Mouse (Mus musculus) heart, embryonic 14.5 days (tissue): Measurements from ENCODE around the gene Shisal2a. TPM values are rescaled to one million over a fixed set of nuclear protein-coding genes. Genes with fewer than 3 reads are reported as not detected.

ENCODE experiments used
- ATAC-seq: fragments of 200-750 bp; cut with Nextera tagmentation; 2 replicates; pipeline ENCODE4 v1.8.0; 2017; ENCODE audit warnings: low read depth, moderate TSS enrichment; ENCODE audit not compliant: insufficient number of reproducible peaks, insufficient read depth, low FRiP score
- H3K27ac ChIP-seq, 2 experiments: fragments of 200-500 bp in 1 of 2; fragments of 300-500 bp in 1 of 2; sonication (generic) in 1 of 2; replicated peaks in 1 of 2; 2 replicates each; pipeline ENCODE4 v1.5.1; 2012 to 2014; ENCODE audit warnings: low read depth in 2 of 2, low read length in 2 of 2, control low read depth in 1 of 2, mild to moderate bottlenecking in 1 of 2, mixed read lengths in 1 of 2; ENCODE audit not compliant: control insufficient read depth in 1 of 2, insufficient read depth in 1 of 2
- H3K27me3 ChIP-seq: fragments of 300-500 bp; sonication (generic); 2 replicates; pipeline ENCODE4 v1.6.1; 2014; ENCODE audit warnings: mild to moderate bottlenecking, low read length, control low read depth; ENCODE audit not compliant: control insufficient read depth, insufficient read depth
- H3K36me3 ChIP-seq: fragments of 300-500 bp; sonication (generic); 2 replicates; pipeline ENCODE4 v1.6.1; 2014; ENCODE audit warnings: mild to moderate bottlenecking, control low read depth, low read length, mixed read lengths; ENCODE audit not compliant: control insufficient read depth, insufficient read depth
- H3K4me1 ChIP-seq, 2 experiments: fragments of 200-500 bp in 1 of 2; fragments of 300-500 bp in 1 of 2; sonication (generic) in 1 of 2; 2 replicates each; pipeline ENCODE4 v1.6.1; 2012 to 2014; ENCODE audit warnings: low read length in 2 of 2, control low read depth in 1 of 2, mixed read lengths in 1 of 2; ENCODE audit not compliant: control insufficient read depth in 2 of 2, insufficient read depth in 2 of 2
- H3K4me2 ChIP-seq: fragments of 300-500 bp; sonication (generic); 2 replicates; pipeline ENCODE4 v1.6.1; 2014; ENCODE audit warnings: mild to moderate bottlenecking, low read length
- H3K4me3 ChIP-seq, 2 experiments: fragments of 200-500 bp in 1 of 2; fragments of 300-500 bp in 1 of 2; sonication (generic) in 1 of 2; 2 replicates each; pipeline ENCODE4 v1.5.1; 2012 to 2014; ENCODE audit warnings: low read length in 2 of 2, mild to moderate bottlenecking in 2 of 2, control low read depth in 1 of 2, low read depth in 1 of 2, moderate library complexity in 1 of 2; ENCODE audit not compliant: control insufficient read depth in 1 of 2, insufficient read depth in 1 of 2
- H3K9ac ChIP-seq: fragments of 300-500 bp; sonication (generic); 2 replicates; pipeline ENCODE4 v1.6.1; 2014; ENCODE audit warnings: mild to moderate bottlenecking, low read length
- H3K9me3 ChIP-seq: fragments of 300-500 bp; sonication (generic); 2 replicates; pipeline ENCODE4 v1.6.1; 2016; ENCODE audit warnings: low read length, control low read depth; ENCODE audit not compliant: control insufficient read depth
- WGBS: fragments of 180-500 bp; shearing (Covaris S2); extraction: QIAGEN DNeasy Blood & Tissue Kit; methylation state at CpG from one replicate; pipeline ENCODE4 v1.1.7; 2014; 5-methylcytosine and 5-hydroxymethylcytosine counted together
- polyA plus RNA-seq: library from polyadenylated mRNA; unstranded; fragments of >200 nt; fragmentation: Nextera tagmentation; extraction: Ambion mirVana; gene quantifications from 2 replicates; pipeline ENCODE4 v1.2.1, GENCODE M21; 2014

Gene Shisal2a
- polyA plus RNA-seq, 1 experiment from 2014 or later: 2.0 TPM

GRCm38 (mm10) chr4:108406861-108407401 lies 23.8 kb upstream of the Shisal2a start, which contains the start of gene Gpx7:
Gene Gpx7, minus strand, starts transcription at chr4:108406961.
- ATAC-seq: no peak
- no peaks in the 10 kb centered on the region for H3K9me3 ChIP-seq
- 7% methylated on average over 15 of the region's 15 CpGs for WGBS

GRCm38 (mm10) chr4:108406138-108406860 lies 23.1 kb upstream of the Shisal2a start:
- Histone ChIP-seq H3K36me3 (peaks cover 5% of the 10 kb centered on the region; the same call in 1 of the 2 replicates), H3K4me1 (peaks cover 6 to 15% of the 10 kb centered on the region in 2 experiments), H3K9ac (peak overlapping the region; percentile 90), H3K4me2 (peak overlapping the region; percentile 94), H3K27me3 (no peaks in the 10 kb centered on the region), H3K9me3 (no peaks in the 10 kb centered on the region), H3K27ac (peak overlapping the region; percentile 74 to 87), H3K4me3 (peak overlapping the region; percentile 56 to 61)
- peak; percentile 62 for ATAC-seq
- 2% methylated on average over 51 of the region's 52 CpGs for WGBS

More at GRCm38 (mm10) chr4:108406861-108407401, 23.8 kb upstream of the Shisal2a start, which contains the start of gene Gpx7:
- Histone ChIP-seq H3K4me2 (peak within 1 kb of the TSS; percentile 94), H3K4me1 (peaks cover 6 to 15% of the 10 kb centered on the region in 2 experiments), H3K4me3 (peak within 1 kb of the TSS; percentile 56 to 61), H3K27me3 (no peaks in the 10 kb centered on the region), H3K27ac (peak within 1 kb of the TSS; percentile 74 to 87), H3K9ac (peak within 1 kb of the TSS; percentile 90), H3K36me3 (peaks cover 5% of the 10 kb centered on the region; the same call in 1 of the 2 replicates)

GRCm38 (mm10) chr4:108405766-108406137 lies 22.6 kb upstream of the Shisal2a start:
- ATAC-seq: peak; percentile 56; the same call in 1 of the 2 replicates
- H3K36me3 ChIP-seq: peaks cover 10% of the 10 kb centered on the region
- H3K4me2 ChIP-seq: peak overlapping the region; percentile 94
- peak overlapping the region; percentile 90 for H3K9ac ChIP-seq
- H3K27ac ChIP-seq: peak overlapping the region; percentile 74 to 87
- 66% methylated on average over 3 of the region's 3 CpGs for WGBS
- H3K4me3 ChIP-seq: peak overlapping the region; percentile 56 to 61
- no peaks in the 10 kb centered on the region for H3K27me3 ChIP-seq
- no peaks in the 10 kb centered on the region for H3K9me3 ChIP-seq
- H3K4me1 ChIP-seq: peaks cover 6 to 15% of the 10 kb centered on the region in 2 experiments

GRCm38 (mm10) chr4:108403861-108404635 lies 20.9 kb upstream of the Shisal2a start:
- Histone ChIP-seq H3K27ac (no peak overlapping the region), H3K4me1 (peaks cover 6 to 15% of the 10 kb centered on the region in 2 experiments), H3K9me3 (no peaks in the 10 kb centered on the region), H3K4me3 (no peak overlapping the region), H3K9ac (no peak overlapping the region), H3K27me3 (no peaks in the 10 kb centered on the region), H3K36me3 (peaks cover 17% of the 10 kb centered on the region), H3K4me2 (no peak overlapping the region)
- 87% methylated on average over 8 of the region's 8 CpGs for WGBS
- ATAC-seq: no peak

GRCm38 (mm10) chr4:108400395-108400794 lies 17.2 kb upstream of the Shisal2a start:
- ATAC-seq: no peak
- no peak overlapping the region for H3K4me2 ChIP-seq
- WGBS: 86% methylated on average over 10 of the region's 10 CpGs

GRCm38 (mm10) chr4:108394236-108394635 lies 11.1 kb upstream of the Shisal2a start:
- no peaks in the 10 kb centered on the region for H3K36me3 ChIP-seq
- H3K9me3 ChIP-seq: peaks cover 8% of the 10 kb centered on the region; the same call in 1 of the 2 replicates
- no peak overlapping the region for H3K4me3 ChIP-seq
- no peak overlapping the region for H3K27ac ChIP-seq
- H3K9ac ChIP-seq: no peak overlapping the region
- H3K4me2 ChIP-seq: no peak overlapping the region
- ATAC-seq: no peak
- H3K4me1 ChIP-seq: peaks cover 0 to 6% of the 10 kb centered on the region in 2 experiments; a peak in 2 of 4 replicates
- H3K27me3 ChIP-seq: no peaks in the 10 kb centered on the region

More at GRCm38 (mm10) chr4:108400395-108400794, 17.2 kb upstream of the Shisal2a start:
- H3K27me3 ChIP-seq: no peaks in the 10 kb centered on the region
- H3K4me1 ChIP-seq: no peaks in the 10 kb centered on the region
- no peak overlapping the region for H3K4me3 ChIP-seq
- no peak overlapping the region for H3K27ac ChIP-seq
- peaks cover 17% of the 10 kb centered on the region for H3K36me3 ChIP-seq
- H3K9me3 ChIP-seq: no peaks in the 10 kb centered on the region
- no peak overlapping the region for H3K9ac ChIP-seq

- Histone ChIP-seq H3K36me3 (no peaks in the 10 kb centered on the region), H3K4me2 (no peak overlapping the region), H3K9me3 (peaks cover 8% of the 10 kb centered on the region; the same call in 1 of the 2 replicates), H3K4me3 (no peak overlapping the region), H3K9ac (no peak overlapping the region), H3K27ac (no peak overlapping the region), H3K4me1 (peaks cover 6 to 8% of the 10 kb centered on the region in 2 experiments; a peak in 3 of 4 replicates), H3K27me3 (no peaks in the 10 kb centered on the region)
- WGBS: 43% methylated on average over 2 of the region's 2 CpGs
- ATAC-seq: peak; percentile 52; the same call in 1 of the 2 replicates
Observed at GRCm38 (mm10) chr4:108392558-108392957, 9.4 kb upstream of the Shisal2a start.
